Mouse (Mus musculus) heart, embryonic 13.5 days (tissue): ENCODE data around the gene Ptcd2. TPM values are rescaled to one million over a fixed set of nuclear protein-coding genes. Genes with fewer than 3 reads are reported as not detected.

ENCODE experiments used
- ATAC-seq: fragments of 200-750 bp; cut with Nextera tagmentation; 2 replicates; pipeline ENCODE4 v1.8.0; 2017; ENCODE audit warnings: moderate TSS enrichment; ENCODE audit not compliant: insufficient number of reproducible peaks, low FRiP score, low TSS enrichment; ENCODE audit errors: extremely low read depth
- H3K27ac ChIP-seq: fragments of 300-500 bp; sonication (generic); replicated peaks from 2 replicates; pipeline ENCODE4 v1.5.1; 2015; ENCODE audit warnings: moderate library complexity, mild to moderate bottlenecking, inconsistent platforms
- H3K27me3 ChIP-seq: fragments of 300-500 bp; sonication (generic); replicated peaks from 2 replicates; pipeline ENCODE4 v1.6.1; 2015; ENCODE audit warnings: mild to moderate bottlenecking, inconsistent platforms
- H3K36me3 ChIP-seq: fragments of 300-500 bp; sonication (generic); 2 replicates; pipeline ENCODE4 v1.6.1; 2015; ENCODE audit warnings: mild to moderate bottlenecking, inconsistent platforms
- H3K4me1 ChIP-seq: fragments of 300-500 bp; sonication (generic); 2 replicates; pipeline ENCODE4 v1.6.1; 2015; ENCODE audit warnings: inconsistent platforms
- H3K4me2 ChIP-seq: fragments of 300-500 bp; sonication (generic); 2 replicates; pipeline ENCODE4 v1.6.1; 2015; ENCODE audit warnings: inconsistent platforms, mild to moderate bottlenecking, moderate library complexity
- H3K4me3 ChIP-seq: fragments of 300-500 bp; sonication (generic); 2 replicates; pipeline ENCODE4 v1.5.1; 2015; ENCODE audit warnings: moderate library complexity, mild to moderate bottlenecking, inconsistent platforms
- H3K9ac ChIP-seq: fragments of 300-500 bp; sonication (generic); 2 replicates; pipeline ENCODE4 v1.6.1; 2015; ENCODE audit warnings: inconsistent platforms, mild to moderate bottlenecking, moderate library complexity
- H3K9me3 ChIP-seq: fragments of 300-500 bp; sonication (generic); 2 replicates; pipeline ENCODE4 v1.6.1; 2016; ENCODE audit warnings: inconsistent platforms
- WGBS: fragments of 180-500 bp; shearing (Covaris S2); methylation state at CpG from one replicate; pipeline ENCODE4 v1.1.7; 2015; ENCODE audit warnings: mixed read lengths; 5-methylcytosine and 5-hydroxymethylcytosine counted together
- polyA plus RNA-seq: library from polyadenylated mRNA; unstranded; fragments of >200 nt; fragmentation: Nextera tagmentation; extraction: Ambion mirVana; gene quantifications from 2 replicates; pipeline ENCODE4 v1.2.1, GENCODE M21; 2015

Gene Ptcd2
- polyA plus RNA-seq, 1 experiment from 2014 or later: 55.3 TPM

DNA sequence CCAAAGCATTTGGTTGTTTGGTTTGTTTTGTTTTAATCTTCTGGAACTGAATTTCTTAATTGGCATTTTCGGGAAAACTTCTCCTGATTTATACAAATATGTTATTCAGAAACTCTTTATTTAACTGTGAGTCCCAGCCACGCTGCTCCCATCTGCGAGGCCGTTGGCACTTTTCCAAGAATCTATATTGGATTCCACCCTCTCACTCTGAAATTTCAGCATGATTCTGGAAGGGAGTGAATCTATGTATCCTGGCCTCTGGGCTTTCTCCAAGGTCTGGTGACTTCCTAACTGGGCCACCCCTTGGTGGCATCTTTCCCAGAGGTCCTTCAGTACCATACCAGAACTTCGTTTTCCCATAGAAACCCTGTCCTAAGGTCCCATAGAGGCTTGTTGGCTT, 40.7 kb downstream of the Ptcd2 start:
- H3K4me3 ChIP-seq: no peak overlapping the region
- ATAC-seq: no peak

DNA sequence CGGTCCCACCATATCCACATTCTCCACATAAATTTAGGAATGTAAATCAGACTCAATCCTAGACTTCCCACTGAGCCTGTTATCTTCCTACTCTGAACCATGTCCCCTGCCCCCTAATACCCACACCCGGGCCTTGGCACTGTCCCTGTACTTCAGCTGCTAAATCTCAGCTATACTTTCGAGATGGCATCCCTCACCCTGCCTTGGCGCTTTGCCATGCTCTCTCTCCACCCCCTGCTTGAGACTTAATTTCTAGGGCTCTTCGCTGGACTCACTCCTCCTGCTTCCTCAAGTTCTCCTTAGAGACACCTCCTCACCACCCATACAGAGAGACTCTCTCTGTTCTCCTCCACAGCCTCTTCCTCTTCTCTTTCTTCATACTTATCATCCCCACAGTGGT, 44.6 kb downstream of the Ptcd2 start:
- H3K4me3 ChIP-seq: no peak overlapping the region
- H3K36me3 ChIP-seq: no peaks in the 10 kb centered on the region
- H3K9me3 ChIP-seq: no peaks in the 10 kb centered on the region
- H3K4me1 ChIP-seq: peaks cover 27% of the 10 kb centered on the region
- no peak for ATAC-seq
- H3K27me3 ChIP-seq: no peaks in the 10 kb centered on the region
- H3K27ac ChIP-seq: no peak overlapping the region
- no peak overlapping the region for H3K4me2 ChIP-seq
- 64% methylated on average over 5 of the region's 5 CpGs for WGBS
- no peak overlapping the region for H3K9ac ChIP-seq

More for the DNA sequence above, 40.7 kb downstream of the Ptcd2 start:
- Histone ChIP-seq H3K4me1 (peaks cover 47% of the 10 kb centered on the region), H3K9me3 (no peaks in the 10 kb centered on the region), H3K4me2 (no peak overlapping the region), H3K36me3 (no peaks in the 10 kb centered on the region), H3K27ac (no peak overlapping the region), H3K9ac (no peak overlapping the region), H3K27me3 (no peaks in the 10 kb centered on the region)
- WGBS: 43% methylated on average over 5 of the region's 5 CpGs

DNA sequence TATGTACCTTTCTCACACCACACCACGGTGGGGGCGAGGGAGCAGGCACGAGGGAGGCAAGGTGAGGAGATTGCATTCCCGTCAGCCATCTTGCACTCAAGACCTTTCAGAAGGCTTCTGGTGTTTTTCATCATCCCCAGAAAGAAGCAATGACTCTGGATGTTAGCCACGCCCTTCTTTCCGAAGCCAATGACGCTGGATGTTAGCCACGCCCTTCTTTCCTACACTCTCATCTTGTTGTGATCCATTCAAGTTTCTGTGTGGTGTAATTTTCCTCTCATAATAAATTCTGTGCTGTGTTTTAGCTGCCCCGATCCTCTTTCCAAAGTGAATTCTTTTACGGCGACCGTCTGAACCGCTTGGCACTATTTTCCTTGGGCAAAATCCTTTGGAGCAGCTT, 50.3 kb downstream of the Ptcd2 start:
- Histone ChIP-seq H3K36me3 (no peaks in the 10 kb centered on the region), H3K4me1 (peaks cover under 1% of the 10 kb centered on the region; the same call in 1 of the 2 replicates), H3K27me3 (no peaks in the 10 kb centered on the region), H3K9ac (no peak overlapping the region), H3K9me3 (0 out of 2 replicates have a peak, but pooled peaks cover 3% of the 10 kb centered on the region), H3K4me2 (no peak overlapping the region), H3K27ac (no peak overlapping the region), H3K4me3 (no peak overlapping the region)
- ATAC-seq: no peak
- 89% methylated on average over 13 of the region's 13 CpGs for WGBS

DNA sequence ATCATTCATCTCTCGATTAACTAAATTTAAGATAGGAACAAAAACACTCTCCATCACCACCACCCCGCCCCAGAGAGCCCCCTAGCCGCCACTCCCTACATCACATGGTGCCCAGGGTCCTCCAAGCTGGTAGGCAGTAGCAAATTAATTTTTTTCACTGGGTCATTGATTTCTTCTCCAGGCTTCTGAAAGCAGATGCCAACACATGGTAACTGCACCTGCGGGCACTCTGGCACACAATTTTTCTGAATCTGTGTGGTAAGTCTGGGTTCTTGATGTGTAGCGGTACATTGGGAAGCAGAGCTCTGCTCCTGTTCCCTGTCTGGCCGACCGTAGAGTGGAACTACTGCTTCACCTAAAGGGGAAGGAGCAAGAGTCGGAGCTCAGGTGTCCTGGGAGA, 53.7 kb downstream of the Ptcd2 start:
- H3K9ac ChIP-seq: no peak overlapping the region
- ATAC-seq: no peak
- no peak overlapping the region for H3K27ac ChIP-seq
- H3K9me3 ChIP-seq: 0 out of 2 replicates have a peak, but pooled peaks cover 3% of the 10 kb centered on the region
- no peaks in the 10 kb centered on the region for H3K4me1 ChIP-seq
- no peak overlapping the region for H3K4me3 ChIP-seq
- H3K36me3 ChIP-seq: no peaks in the 10 kb centered on the region
- no peaks in the 10 kb centered on the region for H3K27me3 ChIP-seq
- H3K4me2 ChIP-seq: no peak overlapping the region
- WGBS: 83% methylated on average over 8 of the region's 8 CpGs

DNA sequence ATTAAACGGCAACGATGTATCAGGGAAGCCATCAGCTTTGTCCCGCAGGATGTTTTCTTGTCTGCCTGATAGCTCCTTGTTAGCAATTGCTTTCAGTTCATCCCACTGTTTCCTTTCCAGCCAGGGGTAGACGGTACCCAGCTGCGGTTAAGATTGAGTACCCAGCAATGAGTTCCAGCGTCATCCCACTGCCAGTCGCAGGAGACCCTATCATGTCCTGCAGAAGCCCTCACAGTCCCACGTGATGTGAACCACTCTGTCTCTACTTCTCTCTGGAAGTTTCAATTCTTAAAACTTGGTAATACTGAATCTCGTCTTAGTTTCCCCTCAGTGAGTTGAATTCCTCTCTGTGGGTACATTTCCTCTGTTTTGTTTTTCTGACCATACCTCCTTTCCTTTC, 56.7 kb downstream of the Ptcd2 start:
- no peaks in the 10 kb centered on the region for H3K27me3 ChIP-seq

DNA sequence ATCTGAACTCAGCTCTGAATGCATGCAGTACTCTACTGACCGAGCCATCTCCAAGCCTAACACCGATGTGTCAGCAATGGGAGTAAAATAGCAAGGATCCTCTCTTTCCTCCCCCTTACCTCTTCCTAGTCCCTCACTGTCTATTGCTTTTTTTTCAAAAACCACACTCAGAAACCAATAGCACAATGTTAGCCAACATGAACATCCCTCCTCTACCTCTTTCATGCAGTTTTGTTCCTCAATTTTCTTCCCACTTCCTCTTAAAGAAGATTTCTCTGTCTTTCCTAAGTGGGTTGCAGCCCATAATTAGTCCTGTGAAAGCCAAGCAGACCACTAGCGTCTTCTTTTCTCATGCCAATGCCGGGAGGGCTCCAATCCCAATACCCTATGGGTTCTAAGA, 57.3 kb downstream of the Ptcd2 start:
- H3K27me3 ChIP-seq: no peaks in the 10 kb centered on the region
- H3K27ac ChIP-seq: no peak overlapping the region
- no peak overlapping the region for H3K4me3 ChIP-seq
- H3K36me3 ChIP-seq: no peaks in the 10 kb centered on the region
- H3K9ac ChIP-seq: no peak overlapping the region
- no peak overlapping the region for H3K4me2 ChIP-seq
- no peak for ATAC-seq
- whole genome bisulfite sequencing: 86% methylated on average over 4 of the region's 4 CpGs
- H3K4me1 ChIP-seq: peaks cover 6% of the 10 kb centered on the region
- no peaks in the 10 kb centered on the region for H3K9me3 ChIP-seq

More for the DNA sequence above, 56.7 kb downstream of the Ptcd2 start:
- H3K27ac ChIP-seq: no peak overlapping the region
- WGBS: 74% methylated on average over 9 of the region's 9 CpGs
- ATAC-seq: no peak
- H3K4me3 ChIP-seq: no peak overlapping the region
- H3K9ac ChIP-seq: no peak overlapping the region
- no peaks in the 10 kb centered on the region for H3K9me3 ChIP-seq
- H3K36me3 ChIP-seq: no peaks in the 10 kb centered on the region
- H3K4me2 ChIP-seq: no peak overlapping the region
- H3K4me1 ChIP-seq: peaks cover 6% of the 10 kb centered on the region

DNA sequence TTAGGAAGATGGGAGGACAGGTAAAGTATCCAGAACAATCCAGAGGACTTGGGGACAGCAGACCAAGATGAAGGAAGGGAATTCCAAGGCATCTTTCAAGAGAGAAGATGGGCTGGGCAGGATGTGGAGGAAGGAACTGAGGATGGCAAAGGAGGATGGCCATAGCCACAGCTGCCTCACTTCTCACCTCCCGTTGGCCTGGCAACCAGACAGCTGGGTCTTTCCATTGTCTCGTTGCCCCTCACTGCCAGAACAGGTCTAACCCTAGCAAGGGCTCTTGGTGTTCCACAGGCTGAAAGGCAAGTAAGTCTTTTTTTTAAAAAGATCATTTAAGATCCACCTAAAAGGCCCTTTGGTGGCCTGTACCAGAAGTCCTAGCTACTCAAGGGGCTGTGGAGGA, 59.3 kb downstream of the Ptcd2 start:
- H3K4me1 ChIP-seq: peaks cover 6% of the 10 kb centered on the region
- H3K4me3 ChIP-seq: no peak overlapping the region
- no peak for ATAC-seq
- WGBS: 53% methylated on average over 2 of the region's 2 CpGs
- H3K9ac ChIP-seq: no peak overlapping the region
- no peak overlapping the region for H3K27ac ChIP-seq
- no peaks in the 10 kb centered on the region for H3K27me3 ChIP-seq
- peaks cover 3% of the 10 kb centered on the region; the same call in 1 of the 2 replicates for H3K9me3 ChIP-seq
- no peaks in the 10 kb centered on the region for H3K36me3 ChIP-seq
- no peak overlapping the region for H3K4me2 ChIP-seq

DNA sequence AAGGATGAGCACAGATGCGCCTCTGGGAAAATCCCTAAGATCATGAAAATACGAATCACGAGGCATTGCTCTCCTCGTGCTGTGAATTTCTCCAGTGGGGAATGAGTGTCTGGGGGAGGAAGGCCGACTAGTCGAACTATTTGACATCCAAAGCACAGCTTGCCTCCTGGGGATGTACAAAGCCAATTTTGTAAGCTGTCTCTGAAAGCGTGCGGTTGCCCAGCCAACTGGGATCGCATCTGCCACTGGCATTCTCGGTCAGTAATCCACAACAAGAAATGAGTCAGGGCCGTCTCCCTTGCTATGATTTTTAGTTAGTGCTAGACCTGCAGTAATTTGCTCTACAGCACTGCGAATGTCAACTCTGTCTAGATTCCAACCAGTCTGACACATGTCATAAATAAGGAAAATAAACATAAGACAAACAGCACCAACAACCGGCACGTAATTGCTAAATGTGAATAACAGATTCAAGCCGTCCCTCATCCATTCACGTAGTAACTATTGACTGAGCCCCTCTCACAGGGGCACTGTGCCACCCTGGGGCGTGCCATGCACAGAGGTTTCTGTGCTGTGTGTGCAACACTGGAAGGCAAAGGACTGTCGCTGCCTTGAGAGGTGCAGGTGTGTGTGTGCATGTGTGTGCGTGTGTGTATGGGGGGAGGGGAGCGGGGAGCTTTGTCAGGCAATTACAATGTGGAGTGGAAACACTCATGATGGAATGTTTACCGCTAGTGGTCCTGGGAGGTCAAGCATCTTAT, 59.9 kb downstream of the Ptcd2 start:
- Histone ChIP-seq H3K27ac (no peak overlapping the region), H3K4me2 (no peak overlapping the region), H3K4me3 (no peak overlapping the region), H3K27me3 (no peaks in the 10 kb centered on the region), H3K4me1 (peaks cover 6% of the 10 kb centered on the region), H3K36me3 (no peaks in the 10 kb centered on the region), H3K9me3 (peaks cover 3% of the 10 kb centered on the region; the same call in 1 of the 2 replicates), H3K9ac (no peak overlapping the region)
- WGBS: 78% methylated on average over 21 of the region's 21 CpGs
- ATAC-seq: no peak

DNA sequence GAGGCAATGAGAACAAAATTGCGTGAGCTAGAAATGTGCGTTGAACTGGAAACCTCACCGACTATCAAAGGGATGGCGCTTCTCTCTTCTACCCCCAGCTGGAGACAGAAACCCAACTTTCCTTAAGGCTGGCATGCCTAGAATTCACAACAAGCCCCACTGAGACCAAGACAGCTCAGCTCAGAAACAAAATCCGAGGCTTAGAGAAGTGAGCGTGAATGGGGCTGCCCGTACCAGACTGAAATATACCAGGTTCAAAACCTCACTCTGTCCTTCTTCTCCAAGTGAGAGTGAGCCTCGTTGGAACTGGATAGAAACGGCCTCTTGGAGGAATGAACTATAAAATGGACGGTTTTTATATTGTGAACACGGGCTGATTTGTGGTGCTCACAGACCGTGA, 60.6 kb downstream of the Ptcd2 start:
- H3K36me3 ChIP-seq: no peaks in the 10 kb centered on the region
- 85% methylated on average over 12 of the region's 12 CpGs for WGBS
- H3K4me1 ChIP-seq: peaks cover 11% of the 10 kb centered on the region
- H3K27ac ChIP-seq: no peak overlapping the region
- no peak overlapping the region for H3K9ac ChIP-seq
- no peaks in the 10 kb centered on the region for H3K27me3 ChIP-seq
- ATAC-seq: no peak
- H3K9me3 ChIP-seq: peaks cover 3% of the 10 kb centered on the region; the same call in 1 of the 2 replicates
- H3K4me3 ChIP-seq: no peak overlapping the region
- H3K4me2 ChIP-seq: no peak overlapping the region

DNA sequence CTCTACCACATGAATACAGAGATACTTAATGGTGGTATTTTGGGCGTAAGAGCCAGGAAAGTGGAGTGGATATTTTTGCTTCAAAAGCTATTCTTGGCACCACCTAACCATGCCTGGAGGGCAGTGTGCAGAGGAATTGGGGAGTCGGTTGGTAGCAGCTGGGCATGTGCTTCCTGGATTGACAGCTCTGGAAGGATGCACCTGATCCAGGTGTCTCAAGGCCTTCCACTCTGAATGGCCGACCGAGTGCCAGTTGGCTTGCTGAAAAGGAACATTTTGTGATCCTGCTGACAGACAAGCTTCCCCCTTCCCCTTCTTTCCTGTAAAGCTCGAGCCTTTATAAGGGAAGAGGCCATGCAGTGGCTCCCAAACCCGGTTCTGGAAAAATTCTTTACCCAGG, 61.5 kb downstream of the Ptcd2 start:
- Histone ChIP-seq H3K27me3 (no peaks in the 10 kb centered on the region), H3K4me1 (peaks cover 11% of the 10 kb centered on the region), H3K27ac (no peak overlapping the region), H3K4me3 (no peak overlapping the region), H3K4me2 (no peak overlapping the region), H3K36me3 (no peaks in the 10 kb centered on the region), H3K9me3 (peaks cover 3% of the 10 kb centered on the region; the same call in 1 of the 2 replicates), H3K9ac (no peak overlapping the region)
- 65% methylated on average over 6 of the region's 6 CpGs for WGBS
- no peak for ATAC-seq

DNA sequence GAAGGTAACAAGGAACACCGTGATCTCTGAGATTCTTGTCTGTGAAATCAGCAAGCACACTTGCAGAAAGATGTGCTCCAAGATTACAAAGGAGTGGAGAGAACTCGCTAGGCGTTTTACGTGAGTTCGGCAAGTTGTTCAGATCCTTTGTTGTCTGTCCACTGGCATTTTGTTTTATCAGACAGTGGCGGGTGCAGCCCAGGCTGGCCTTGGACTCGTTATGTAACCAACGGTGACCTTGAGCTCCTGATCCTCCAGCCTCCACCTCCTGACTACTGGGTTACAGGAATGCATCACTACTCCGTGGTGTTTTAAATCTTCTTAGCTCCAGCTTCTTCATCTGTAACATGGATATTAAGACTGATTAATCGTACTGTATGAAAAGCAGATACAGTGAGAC, 65.2 kb downstream of the Ptcd2 start:
- Histone ChIP-seq H3K4me3 (no peak overlapping the region), H3K9ac (no peak overlapping the region), H3K4me2 (no peak overlapping the region), H3K27ac (no peak overlapping the region), H3K4me1 (peaks cover 11% of the 10 kb centered on the region), H3K27me3 (no peaks in the 10 kb centered on the region), H3K36me3 (no peaks in the 10 kb centered on the region), H3K9me3 (peaks cover 8% of the 10 kb centered on the region; the same call in 1 of the 2 replicates)
- 53% methylated on average over 10 of the region's 10 CpGs for WGBS
- ATAC-seq: no peak

DNA sequence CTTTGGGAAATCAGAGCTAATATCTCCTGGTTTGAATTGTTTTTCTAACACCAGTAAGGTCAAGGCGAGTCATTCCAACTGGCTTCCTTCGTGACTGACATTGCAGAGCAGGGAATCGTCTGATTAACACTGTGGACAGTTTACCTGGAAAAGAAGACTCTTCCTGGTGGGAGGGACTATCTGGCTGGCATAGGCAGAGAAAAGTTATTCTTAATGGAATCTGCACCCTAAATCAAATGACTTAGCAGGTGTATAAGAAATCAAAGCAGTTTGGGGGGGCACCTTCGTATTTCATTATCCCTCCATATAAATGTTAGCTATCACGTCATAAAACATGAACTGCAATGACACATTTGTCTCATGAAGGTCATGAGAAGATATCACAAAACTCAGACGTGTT, 66.0 kb downstream of the Ptcd2 start:
- H3K4me2 ChIP-seq: no peak overlapping the region
- 75% methylated on average over 6 of the region's 6 CpGs for WGBS
- H3K4me1 ChIP-seq: peaks cover 11% of the 10 kb centered on the region
- H3K27me3 ChIP-seq: no peaks in the 10 kb centered on the region
- H3K36me3 ChIP-seq: no peaks in the 10 kb centered on the region
- no peak overlapping the region for H3K27ac ChIP-seq
- H3K4me3 ChIP-seq: no peak overlapping the region
- peaks cover 8% of the 10 kb centered on the region; the same call in 1 of the 2 replicates for H3K9me3 ChIP-seq
- H3K9ac ChIP-seq: no peak overlapping the region
- no peak for ATAC-seq
